Mouse (Mus musculus) cerebellum, postnatal 36 days (tissue): ENCODE results near the gene Kri1.
"Not testable (repeated sequence)": the region's sequence is repeated elsewhere in the genome, so short reads cannot be mapped to it uniquely, and the experiment has no call there.

Experiments used
- DNase-seq, 2 experiments: peaks; one replicate each; pipeline ENCODE4 v3.0.0; 2021 to 2022; ENCODE audit warnings: mixed read lengths in 2 of 2

The Kri1 gene

DNA sequence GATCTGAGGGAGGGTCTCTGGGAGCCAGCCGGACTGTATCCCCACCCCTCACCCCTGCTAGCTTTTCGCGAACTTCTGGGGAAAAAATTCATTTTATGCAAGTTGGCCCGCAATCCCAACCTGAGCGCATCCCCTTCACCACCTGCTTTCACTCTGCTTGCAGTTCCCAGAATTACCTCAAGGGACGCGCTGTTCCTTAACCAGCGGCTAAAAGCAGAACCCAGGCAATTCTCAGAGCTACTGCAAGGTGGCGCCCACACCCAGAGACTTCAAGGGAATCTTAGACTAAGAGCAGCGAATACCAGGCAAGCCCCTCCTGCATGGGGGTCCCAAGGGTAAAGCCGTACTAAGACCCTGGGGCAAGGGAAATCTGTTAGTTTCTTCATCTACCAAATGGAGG lies 46.4 kb downstream of the Kri1 start:
- DNase-seq, result peak; percentile 84 to 91

DNA sequence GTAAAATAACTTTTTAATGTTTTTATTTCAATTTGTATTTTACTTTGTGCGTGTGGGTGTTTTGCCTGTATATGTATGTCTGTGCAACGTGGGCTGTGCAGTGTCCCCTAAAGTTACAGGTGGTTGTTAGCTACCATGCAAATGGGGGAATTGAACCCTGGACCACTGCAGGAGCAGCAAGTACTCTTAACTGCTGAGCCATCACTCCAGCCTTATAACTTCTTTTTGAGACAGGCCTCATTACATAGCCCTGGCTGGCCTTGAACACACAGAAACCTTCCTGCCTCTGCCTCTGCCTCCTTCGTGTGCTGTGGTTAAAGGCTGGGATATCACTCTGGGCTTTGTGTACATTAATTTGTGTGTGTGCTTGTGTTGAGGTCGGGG lies 48.3 kb downstream of the Kri1 start:
- no peak for DNase-seq

GRCm38 (mm10) chr9:21238733-21239464 lies 48.9 kb downstream of the Kri1 start, which contains the start of gene Keap1:
Keap1 (minus strand) TSS chr9:21239361.
- peak; percentile 81 to 82 for DNase-seq

DNA sequence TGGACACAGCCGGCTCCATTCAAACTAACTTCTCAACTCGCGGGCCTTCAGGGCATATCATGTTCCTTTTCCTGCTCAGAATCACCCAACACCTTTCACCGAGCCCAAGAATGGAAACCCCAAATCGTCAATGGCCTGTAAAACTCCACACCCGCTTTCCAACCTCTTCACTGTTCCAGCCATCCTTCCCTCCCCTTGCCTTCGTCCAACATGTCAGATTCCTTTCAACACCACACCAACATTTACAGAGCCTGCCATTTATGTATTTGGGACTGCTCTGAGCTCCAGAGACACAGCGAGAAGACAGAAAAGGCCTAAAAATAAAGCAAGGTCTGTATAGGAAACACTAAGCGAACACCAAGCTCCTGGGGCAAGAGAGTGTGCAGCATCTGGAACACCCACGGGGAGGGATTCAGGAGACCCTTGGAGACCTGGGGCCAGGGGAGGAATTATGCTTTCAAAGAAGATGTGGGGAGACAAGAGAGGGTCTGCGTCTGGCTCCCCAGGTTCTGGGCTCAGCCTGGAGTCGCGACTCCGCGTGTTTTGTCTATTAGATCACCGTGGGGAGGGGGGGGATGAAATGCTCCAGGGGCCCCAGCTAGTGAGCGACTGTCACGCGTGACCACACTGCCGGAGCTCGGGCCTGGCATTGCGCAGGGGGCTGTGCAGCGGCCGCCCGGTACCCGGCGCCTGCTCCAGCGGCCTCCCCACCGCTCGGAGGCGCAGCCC lies 49.6 kb downstream of the Kri1 start:
- DNase-seq, result peak in 1 of 2 experiments; percentile 42

DNA sequence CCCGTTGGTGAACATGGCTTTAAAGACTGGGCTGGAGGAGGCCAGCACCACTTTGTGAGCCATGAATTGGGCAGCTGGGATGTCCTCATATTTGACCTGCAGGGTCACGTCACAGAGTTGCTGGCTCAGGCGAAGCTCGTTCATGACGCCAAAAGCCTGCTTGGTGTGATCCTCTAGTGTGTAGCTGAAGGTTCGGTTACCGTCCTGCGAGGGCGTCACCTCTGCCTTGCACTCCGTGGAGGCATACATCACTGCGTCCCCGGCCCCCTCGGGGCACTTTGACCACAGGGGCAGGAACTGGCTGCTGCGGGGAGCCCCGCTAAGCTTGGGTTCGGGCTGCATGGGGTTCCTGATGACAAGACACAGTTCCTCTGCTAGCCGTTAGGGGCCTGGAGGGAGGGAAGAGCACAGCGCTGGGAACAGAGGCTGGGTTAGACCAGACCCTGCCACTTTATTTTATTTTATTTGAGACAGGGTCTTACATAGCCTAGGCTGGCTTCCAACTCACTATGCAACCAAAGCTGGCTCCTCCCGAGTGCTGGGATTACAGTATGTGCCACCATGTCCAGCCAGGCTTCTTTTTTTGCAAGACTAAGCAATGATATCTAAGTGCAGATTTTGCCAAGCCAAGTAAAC lies 50.3 kb downstream of the Kri1 start:
- DNase-seq, result peak; percentile 33 to 36

- DNase-seq, result peak in 1 of 2 experiments; percentile 29
Measured at GRCm38 (mm10) chr9:21236991-21237367, 50.8 kb downstream of the Kri1 start.

GRCm38 (mm10) chr9:21235341-21235740 lies 52.4 kb downstream of the Kri1 start:
- no peak for DNase-seq

DNA sequence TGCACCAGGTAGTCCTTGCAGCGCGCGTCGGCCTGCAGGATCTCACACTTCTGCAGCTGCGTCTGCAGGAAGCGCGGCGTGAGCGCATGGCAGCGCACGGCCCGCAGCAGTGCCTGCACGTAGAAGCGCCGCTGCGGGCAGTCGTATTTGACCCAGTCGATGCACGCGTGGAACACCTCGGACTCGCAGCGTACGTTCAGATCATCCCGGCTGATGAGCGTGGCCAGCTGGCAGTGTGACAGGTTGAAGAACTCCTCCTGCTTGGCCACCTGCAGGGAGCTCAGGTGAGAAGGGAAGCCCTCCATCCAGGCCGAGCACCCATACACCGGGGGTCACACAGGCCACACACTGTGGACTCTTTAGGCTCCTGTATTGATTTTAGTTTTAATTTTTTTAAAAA lies 54.0 kb downstream of the Kri1 start:
- no peak for DNase-seq

GRCm38 (mm10) chr9:21233366-21233765 lies 54.4 kb downstream of the Kri1 start:
- no peak for DNase-seq

DNA sequence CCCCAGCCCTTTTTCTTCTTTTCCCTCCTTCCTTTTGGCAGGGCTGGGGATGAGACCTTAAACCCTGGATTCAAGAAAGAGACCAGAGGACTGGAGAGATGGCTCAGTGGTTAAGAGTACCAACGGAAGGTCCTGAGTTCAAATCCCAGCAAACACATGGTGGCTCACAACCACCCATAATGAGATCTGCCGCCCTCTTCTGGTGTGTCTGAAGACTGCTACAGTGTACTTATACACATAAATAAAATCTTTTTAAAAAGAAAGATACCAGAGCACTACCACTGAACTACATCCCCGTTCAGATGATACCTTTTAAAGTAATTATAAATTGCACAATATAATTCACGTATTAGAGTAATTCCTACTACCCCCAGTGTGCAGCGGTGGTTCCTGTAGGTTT lies 54.9 kb downstream of the Kri1 start:
- no peak for DNase-seq

DNA sequence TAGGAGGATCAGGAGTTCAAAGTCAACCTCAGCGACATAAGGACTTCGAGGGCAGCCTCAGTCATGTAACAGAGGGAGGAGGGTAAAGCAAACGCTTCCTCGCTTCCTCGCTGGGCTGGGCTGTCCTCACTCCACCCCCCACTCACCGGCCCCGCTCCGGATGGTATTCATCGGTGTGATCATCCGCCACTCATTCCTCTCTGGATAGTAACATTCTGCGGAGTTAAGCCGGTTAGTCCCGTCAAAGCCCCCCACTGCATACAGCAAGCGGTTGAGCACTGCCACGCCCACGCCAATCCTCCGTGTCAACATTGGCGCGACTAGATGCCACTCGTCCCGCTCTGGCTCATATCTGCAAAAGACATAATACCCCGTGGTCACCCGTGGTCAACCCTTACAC lies 56.2 kb downstream of the Kri1 start:
- no peak for DNase-seq

DNA sequence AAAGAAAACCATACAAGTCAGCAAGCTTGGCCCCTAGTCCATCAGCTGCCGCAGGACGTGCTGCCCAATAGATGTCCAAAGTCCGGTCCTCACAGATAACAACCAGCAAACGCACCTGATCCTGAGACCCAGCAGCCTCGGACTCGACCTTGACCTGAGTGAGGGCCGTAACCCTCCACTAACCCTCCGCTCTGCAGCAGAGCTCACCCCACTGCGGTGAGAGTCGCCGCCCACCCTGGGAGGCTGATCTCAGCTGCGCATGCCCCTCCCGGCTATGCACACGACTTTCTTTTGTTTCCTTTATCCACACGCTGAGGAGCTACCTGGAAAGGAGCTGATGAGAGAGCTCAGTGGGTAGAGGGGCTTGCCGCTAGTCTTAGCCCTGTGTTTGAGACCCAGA lies 60.4 kb downstream of the Kri1 start:
- DNase-seq, result no peak

DNA sequence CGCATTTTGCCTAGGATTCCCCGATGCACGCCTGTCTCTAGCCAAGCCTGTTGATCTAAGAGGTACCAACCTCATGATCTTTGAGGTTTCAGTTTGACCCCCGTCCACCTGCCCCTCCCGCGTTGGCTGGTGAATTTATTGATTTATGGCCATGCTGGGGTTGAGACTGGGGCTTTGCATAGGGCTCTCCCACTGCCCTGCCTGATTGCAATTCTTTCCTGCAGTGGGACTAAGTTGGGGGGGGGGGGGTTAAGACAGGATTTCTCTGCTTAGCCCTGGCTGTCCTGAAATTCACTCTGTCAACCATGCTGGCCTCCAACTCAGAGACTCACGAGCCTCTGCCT lies 62.4 kb downstream of the Kri1 start:
- no peak for DNase-seq

GRCm38 (mm10) chr9:21224576-21225414 lies 63.0 kb downstream of the Kri1 start:
- DNase-seq, result peak in 1 of 2 experiments; percentile 34

GRCm38 (mm10) chr9:21223906-21224305 lies 63.9 kb downstream of the Kri1 start:
- no peak for DNase-seq

- not testable (repeated sequence) for DNase-seq
Measured at GRCm38 (mm10) chr9:21223490-21223889, 64.3 kb downstream of the Kri1 start.
